ENCODE assay signal across 16 mouse cellular contexts in the genomic region with DNA sequence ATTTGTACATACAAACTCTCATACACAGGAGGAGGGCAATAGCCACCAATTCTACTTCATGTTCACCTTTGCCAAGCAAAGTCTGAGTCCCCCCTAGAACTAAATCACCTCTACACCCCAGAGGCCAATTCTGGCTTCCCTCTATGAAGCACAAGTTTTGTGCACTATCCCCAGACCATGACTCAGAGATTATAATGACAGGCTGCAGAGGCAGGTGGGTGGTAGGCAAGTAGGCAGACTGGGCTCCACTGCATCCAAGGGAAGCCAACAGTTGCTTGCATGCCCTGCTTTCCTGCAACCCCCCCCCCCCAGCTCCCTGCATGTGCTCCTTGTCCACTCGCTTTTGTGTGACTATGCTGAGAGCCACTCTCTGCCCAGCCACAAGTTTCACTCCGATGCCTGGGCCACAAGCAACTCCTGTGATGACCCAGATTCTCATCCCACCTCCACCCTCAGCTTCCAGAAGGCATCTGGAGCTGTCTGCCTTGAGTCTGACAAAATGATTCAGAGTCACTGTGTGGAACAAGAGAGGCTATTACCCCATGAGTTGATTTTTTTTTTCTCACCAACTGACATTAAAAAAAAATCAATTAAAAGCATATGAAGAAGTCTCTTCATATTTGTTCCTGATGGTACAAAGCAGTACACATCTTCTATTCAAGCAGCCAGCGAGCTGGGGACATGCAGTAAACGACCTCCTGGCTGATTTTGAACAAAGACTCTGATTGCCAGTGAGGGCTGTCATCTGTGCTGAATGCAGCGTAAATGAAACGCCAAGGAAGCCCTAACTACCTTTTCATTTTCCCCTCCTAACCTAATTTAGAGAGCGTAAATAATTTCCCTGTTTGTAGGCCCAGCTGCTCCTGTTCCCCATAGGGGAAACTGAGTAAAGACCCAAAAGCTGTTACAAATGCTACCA.
A peak's percentile ranks its signal among the peaks of the same experiment; 100 is the strongest.
DNase-seq lines count a peak whose midpoint lies in the region; ATAC-seq and TF ChIP-seq lines count a peak whose summit lies in the region.
"Had no signal": no experiment of that assay in that cellular context is flagged by ENCODE, and none has a peak within 500 bp of the region (broad histone marks: within the 10 kb centered on the region; RNA-seq: fewer than 3 reads in every experiment).

No protein-coding gene starts in this region.

- no peaks in the 10 kb centered on the region for H3K9me3 ChIP-seq in hindbrain, embryonic 13.5 days
- H3K9me3 ChIP-seq in stomach, postnatal 0 days (ENCODE audit: control insufficient read depth, low read length) = no peaks in the 10 kb centered on the region
- H3K9me3 ChIP-seq: heart, embryonic 15.5 days; liver, embryonic 13.5 days had no signal

- TF ChIP-seq CTCF in stomach, postnatal 0 days (IDR thresholded peaks at IDR 0.05; ENCODE audit: low read depth) = no peak

- peak overlapping the region; percentile 67 for H3K27ac ChIP-seq in hindbrain, embryonic 13.5 days
- no peak overlapping the region for H3K27ac ChIP-seq in stomach, postnatal 0 days (replicated peaks)
- H3K27ac ChIP-seq: heart, embryonic 15.5 days; kidney, postnatal 0 days; liver, embryonic 13.5 days had no signal

- H3K36me3 ChIP-seq in hindbrain, embryonic 13.5 days = no peaks in the 10 kb centered on the region
- no peaks in the 10 kb centered on the region for H3K36me3 ChIP-seq in stomach, postnatal 0 days (ENCODE audit: control insufficient read depth, insufficient read depth, low read length)
- H3K36me3 ChIP-seq: heart, embryonic 15.5 days; liver, embryonic 13.5 days had no signal

- H3K9ac ChIP-seq in hindbrain, embryonic 13.5 days = peak overlapping the region; percentile 19; the same call in 1 of the 2 replicates
- H3K9ac ChIP-seq in stomach, postnatal 0 days (ENCODE audit: low read length) = no peak overlapping the region
- H3K9ac ChIP-seq: heart, embryonic 15.5 days; liver, embryonic 13.5 days had no signal

- no peak for ATAC-seq in hindbrain, embryonic 13.5 days (ENCODE audit: low FRiP score)
- ATAC-seq in stomach, postnatal 0 days (ENCODE audit: low FRiP score, low TSS enrichment) = no peak
- ATAC-seq: CD4-positive, CD25-positive, alpha-beta regulatory T cell, adult 4 months; inflammation-experienced regulatory T-cells, adult 6 months had no signal

- 29% methylated on average over 7 of the region's 7 CpGs for WGBS in hindbrain, embryonic 13.5 days
- 65% methylated on average over 7 of the region's 7 CpGs for WGBS in stomach, postnatal 0 days

- peaks cover 28% of the 10 kb centered on the region for H3K4me1 ChIP-seq in hindbrain, embryonic 13.5 days (replicated peaks)
- no peaks in the 10 kb centered on the region for H3K4me1 ChIP-seq in stomach, postnatal 0 days (replicated peaks; ENCODE audit: control insufficient read depth, insufficient read depth)
- H3K4me1 ChIP-seq: heart, embryonic 15.5 days; liver, embryonic 13.5 days had no signal

- peak; percentile 47 for DNase-seq in layer of hippocampus, adult 9-11 months
- no peak for DNase-seq in layer of hippocampus, postnatal 10 days (ENCODE audit: low spot score in 2 of 2)
- peak; percentile 46 for DNase-seq in right cerebral cortex, postnatal 25 days
- no peak for DNase-seq in right cerebral cortex, postnatal 4 days
- DNase-seq in telencephalon, adult 2 months (ENCODE audit: low read depth, low spot score) = peak; percentile 55
- DNase-seq in stomach, postnatal 0 days (ENCODE audit: low spot score) = no peak
- DNase-seq in kidney, postnatal 36 days = no peak
- DNase-seq: gastrocnemius, postnatal 36 days; liver, embryonic 13.5 days; lung, postnatal 10 days; thymus, adult 2 months had no signal

- H3K4me3 ChIP-seq in hindbrain, embryonic 13.5 days = no peak overlapping the region
- no peak overlapping the region for H3K4me3 ChIP-seq in stomach, postnatal 0 days (ENCODE audit: low read depth, low read length)
- H3K4me3 ChIP-seq: heart, embryonic 15.5 days; liver, embryonic 13.5 days had no signal

- no peaks in the 10 kb centered on the region for H3K27me3 ChIP-seq in hindbrain, embryonic 13.5 days
- H3K27me3 ChIP-seq in stomach, postnatal 0 days (ENCODE audit: control insufficient read depth, insufficient read depth, low read length) = no peaks in the 10 kb centered on the region
- H3K27me3 ChIP-seq: heart, embryonic 15.5 days; liver, embryonic 13.5 days had no signal

- no peak for TF ChIP-seq EP300 in stomach, postnatal 0 days (optimal IDR thresholded peaks at IDR 0.05)

- no peak overlapping the region for H3K4me2 ChIP-seq in hindbrain, embryonic 13.5 days
- no peak overlapping the region for H3K4me2 ChIP-seq in stomach, postnatal 0 days (replicated peaks; ENCODE audit: low read depth)
- H3K4me2 ChIP-seq: heart, embryonic 15.5 days; liver, embryonic 13.5 days had no signal

Comparison
In these comparisons a context has a peak if more than half of its experiments do, and no peak if none do; other contexts are left out.
1. DNase-seq: peak in layer of hippocampus, adult 9-11 months (single experiment), right cerebral cortex, postnatal 25 days (single experiment) and telencephalon, adult 2 months (single experiment); none in layer of hippocampus, postnatal 10 days (0 of 2), right cerebral cortex, postnatal 4 days (single experiment), stomach, postnatal 0 days (single experiment) and kidney, postnatal 36 days (0 of 2).